Mouse (Mus musculus) CH12.LX (cell line): ENCODE data around the gene Vps35l.

ENCODE experiments used
- BHLHE40 ChIP-seq: IDR thresholded peaks from 2 replicates; pipeline ENCODE4 v1.6.1; 2011; ENCODE audit warnings: mild to moderate bottlenecking, low read depth, low read length, improper control_type of control experiment
- CTCF ChIP-seq, 2 experiments: IDR thresholded peaks in 1 of 2; conservative IDR thresholded peaks in 1 of 2; 2 replicates each; pipeline ENCODE4 v1.5.1; 2011 to 2012; ENCODE audit warnings: low read depth in 2 of 2, low read length in 2 of 2, improper control_type of control experiment in 1 of 2, inconsistent platforms in 1 of 2, mild to moderate bottlenecking in 1 of 2, moderate library complexity in 1 of 2
- EP300 ChIP-seq: IDR thresholded peaks from 2 replicates; pipeline ENCODE4 v1.6.1; 2011; ENCODE audit warnings: low read length, improper control_type of control experiment
- JUN ChIP-seq: IDR thresholded peaks from 2 replicates; pipeline ENCODE4 v1.6.1; 2011; ENCODE audit warnings: low read depth, mild to moderate bottlenecking, low read length, improper control_type of control experiment, moderate library complexity; ENCODE audit not compliant: insufficient read depth
- JUND ChIP-seq: conservative IDR thresholded peaks from 2 replicates; pipeline ENCODE4 v1.6.1; 2011; ENCODE audit warnings: low read depth, low read length, improper control_type of control experiment
- MYC ChIP-seq: IDR thresholded peaks from 2 replicates; pipeline ENCODE4 v1.6.1; 2011; ENCODE audit warnings: low read depth, mild to moderate bottlenecking, improper control_type of control experiment, low read length
- POLR2A ChIP-seq: IDR thresholded peaks from 2 replicates; pipeline ENCODE4 v1.6.1; 2011; ENCODE audit warnings: low read depth, mild to moderate bottlenecking, improper control_type of control experiment, low read length
- RCOR1 ChIP-seq: conservative IDR thresholded peaks from 2 replicates; pipeline ENCODE4 v1.6.1; 2012; ENCODE audit warnings: low read depth, mild to moderate bottlenecking, inconsistent platforms, low read length, improper control_type of control experiment
- TCF12 ChIP-seq: IDR thresholded peaks from 2 replicates; pipeline ENCODE4 v1.6.1; 2014; ENCODE audit warnings: low read depth, mild to moderate bottlenecking, inconsistent platforms, low read length, improper control_type of control experiment
- USF1 ChIP-seq: IDR thresholded peaks from 2 replicates; pipeline ENCODE4 v1.6.1; 2014; ENCODE audit warnings: low read depth, mild to moderate bottlenecking, inconsistent platforms, low read length, improper control_type of control experiment
- ZC3H11A ChIP-seq: IDR thresholded peaks from 2 replicates; pipeline ENCODE4 v1.6.1; 2012; ENCODE audit warnings: low read depth, mild to moderate bottlenecking, inconsistent platforms, low read length, improper control_type of control experiment
- ZNF384 ChIP-seq: IDR thresholded peaks from 2 replicates; pipeline ENCODE4 v1.6.1; 2012; ENCODE audit warnings: low read depth, low read length, improper control_type of control experiment, inconsistent platforms

DNA sequence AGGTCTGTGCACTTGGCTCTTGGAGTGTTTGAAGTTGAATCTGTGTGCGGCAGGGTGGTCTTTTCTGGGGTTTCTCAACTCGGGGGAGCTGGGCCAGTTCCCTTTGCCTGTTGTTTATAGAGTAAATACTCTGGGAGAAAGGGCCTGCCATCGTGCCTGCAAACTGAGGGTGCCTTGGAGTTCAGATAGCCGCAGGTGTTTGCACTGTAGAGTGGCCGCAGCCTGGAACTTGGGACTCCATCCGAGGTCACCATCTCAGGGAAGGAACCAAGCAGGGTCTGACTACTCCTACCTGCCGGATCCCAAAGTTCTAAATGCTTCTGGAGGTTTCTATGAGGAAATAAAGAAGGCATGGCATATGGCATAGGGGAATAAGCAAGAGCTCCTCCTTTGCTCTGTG lies 15.7 kb downstream of the Vps35l start:
- TF ChIP-seq ZNF384 = no peak
- TF ChIP-seq ZC3H11A = no peak
- no peak for TF ChIP-seq EP300
- no peak for TF ChIP-seq RCOR1
- no peak for TF ChIP-seq JUND
- TF ChIP-seq CTCF (conservative IDR thresholded peaks at IDR 0.05 in 1 of 2, IDR thresholded peaks at IDR 0.05 in 1 of 2; ENCODE audit: low read depth in 2 of 2, low read length in 2 of 2) = no peak
- no peak for TF ChIP-seq JUN
- no peak for TF ChIP-seq TCF12
- TF ChIP-seq MYC = no peak
- TF ChIP-seq BHLHE40 = no peak
- no peak for TF ChIP-seq POLR2A
- no peak for TF ChIP-seq USF1
